Mouse (Mus musculus): ENCODE results near the gene Acadvl.
A peak's percentile ranks its signal among the peaks of the same experiment; 100 is the strongest.

Gene Acadvl

DNA sequence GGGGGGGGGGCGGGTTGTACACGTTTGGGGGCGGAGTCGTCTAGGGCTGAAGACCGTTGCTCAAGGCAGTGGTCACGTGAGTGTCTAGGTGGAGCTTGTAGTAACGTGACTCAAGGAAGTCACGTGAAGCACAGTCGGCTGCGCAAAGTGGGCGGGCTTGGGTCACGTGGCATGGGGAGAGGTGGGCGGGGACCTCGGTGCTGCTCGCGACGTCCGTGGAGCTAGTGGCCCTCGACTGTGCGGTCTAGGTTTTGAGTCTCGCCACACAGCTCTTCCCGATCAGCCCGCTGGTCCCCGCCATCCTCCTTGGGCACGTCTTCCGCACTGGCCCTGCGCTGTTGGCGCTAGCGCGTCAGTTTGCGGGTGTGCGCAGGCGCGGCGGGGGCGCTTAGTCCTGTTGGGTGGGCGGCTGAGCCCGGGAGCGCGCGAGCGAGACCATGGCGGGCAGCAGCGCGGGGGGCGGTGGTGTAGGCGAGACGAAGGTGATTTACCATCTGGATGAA is 14.8 kb downstream of the Acadvl start, which contains the start of gene Dvl2:
Gene Dvl2 (plus strand): TSS at position 200 of the 503 bp plus-strand sequence.
- DNase-seq: peak; percentile 97

GRCm38 (mm10) chr11:69999666-70000065 is 15.5 kb downstream of the Acadvl start:
- DNase-seq: no peak

- no peak for DNase-seq
Measured at GRCm38 (mm10) chr11:69998567-69999491, 16.4 kb downstream of the Acadvl start.

DNA sequence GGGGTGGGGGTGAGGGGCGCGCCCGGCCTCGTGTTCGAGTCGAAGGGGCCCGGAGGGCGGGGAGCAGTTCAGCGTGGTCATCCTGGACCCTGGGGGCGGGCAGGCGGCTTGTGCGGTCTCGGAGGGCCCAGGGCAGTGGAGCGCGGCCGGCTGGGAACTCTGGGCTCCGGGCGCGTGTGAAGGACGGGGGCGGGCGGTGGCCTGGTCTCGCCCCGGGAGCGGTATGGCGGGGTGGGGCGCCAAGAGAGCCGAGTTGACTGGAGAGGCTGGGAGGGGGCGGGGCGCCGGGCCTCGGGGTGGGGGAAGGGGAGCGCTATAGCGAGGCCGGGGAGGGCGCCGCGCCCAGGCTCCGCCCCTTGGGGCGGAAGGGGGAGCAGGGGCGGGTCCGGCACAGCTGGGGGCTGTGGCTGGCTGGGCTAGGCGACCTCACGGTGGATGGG is 18.1 kb downstream of the Acadvl start:
- peak; percentile 84 for DNase-seq

DNA sequence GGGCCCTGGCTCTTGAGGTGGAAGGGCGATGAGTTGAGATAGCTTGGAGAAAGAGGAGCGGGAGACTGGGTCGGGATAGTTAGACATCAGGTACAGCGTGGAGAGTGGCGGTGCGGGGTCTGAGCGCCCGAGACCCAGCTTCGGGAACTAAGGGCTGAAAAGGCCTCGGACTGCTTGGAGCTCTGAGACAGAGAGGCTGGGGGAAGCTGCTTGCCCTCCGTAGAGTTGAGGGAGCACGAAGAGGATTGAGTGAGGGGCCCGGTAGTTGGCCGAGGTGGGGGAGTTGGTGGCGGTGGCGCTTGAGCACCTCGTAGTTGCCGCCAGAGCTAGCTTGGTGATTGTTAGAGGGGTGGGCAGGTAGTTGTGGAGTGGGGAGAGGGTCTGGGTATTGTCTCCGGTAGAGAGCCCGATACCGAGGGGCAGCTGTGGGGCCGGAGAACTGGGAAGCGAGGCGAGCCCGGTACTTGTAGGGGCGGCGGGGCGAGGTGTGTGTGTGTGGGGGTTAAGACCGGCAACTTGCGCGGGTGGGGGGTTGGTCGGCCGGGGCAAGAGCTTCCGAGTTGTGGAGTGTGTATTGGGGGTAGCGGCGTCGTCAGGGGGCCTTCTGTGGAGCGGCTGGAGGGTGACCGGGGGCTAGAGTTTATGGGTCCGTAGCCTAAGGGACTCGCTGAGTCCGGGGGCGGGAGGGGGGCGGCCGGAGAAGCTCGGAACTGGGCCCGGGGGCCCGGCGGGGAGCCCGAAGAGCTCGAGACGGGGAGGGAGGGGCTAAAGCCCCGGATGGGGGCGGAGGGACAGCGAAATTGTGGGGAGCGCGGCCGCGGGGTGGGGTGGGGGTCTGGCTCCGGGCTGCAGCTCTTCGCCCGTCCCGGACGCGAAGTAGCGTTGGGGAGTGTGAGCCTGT is 18.8 kb downstream of the Acadvl start:
- DNase-seq: no peak

GRCm38 (mm10) chr11:69995391-69995960 is 19.7 kb downstream of the Acadvl start, which contains the start of gene Phf23:
Gene Phf23 (plus strand): TSS chr11:69995777.
- peak; percentile 99 for DNase-seq

DNA sequence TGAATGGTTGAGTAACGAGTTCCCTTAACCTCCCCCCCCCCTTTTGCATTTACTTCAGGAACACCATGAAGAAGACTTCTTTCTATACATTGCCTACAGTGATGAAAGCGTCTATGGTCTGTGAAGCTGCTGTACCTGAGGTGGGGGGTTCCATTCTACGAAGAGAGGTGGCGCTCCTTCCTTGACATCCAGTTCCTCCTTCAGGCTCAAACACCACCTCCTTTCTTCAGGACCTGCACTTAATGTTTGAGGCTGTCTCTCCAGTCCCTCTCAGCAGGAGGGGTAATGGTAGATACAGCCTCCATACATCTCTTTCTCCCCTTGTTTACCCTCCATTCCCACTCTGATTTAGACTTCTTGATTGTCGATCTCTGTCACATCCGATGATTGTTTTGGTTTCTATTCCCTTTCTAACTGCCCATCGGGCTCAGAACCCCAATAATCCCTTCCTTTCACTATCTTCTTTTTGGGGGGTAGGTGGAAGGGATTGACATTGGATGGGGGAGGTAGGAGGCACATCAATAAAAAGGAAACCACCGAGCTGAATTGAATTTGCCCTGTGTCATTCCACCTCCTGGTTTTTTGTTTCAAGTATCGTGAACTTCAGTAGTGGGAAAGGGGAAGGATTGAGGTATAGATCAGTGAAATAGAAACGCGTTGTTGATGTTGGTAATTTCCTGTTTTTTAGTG is 20.7 kb downstream of the Acadvl start:
- DNase-seq: no peak

GRCm38 (mm10) chr11:69992932-69993331 is 22.3 kb downstream of the Acadvl start:
- DNase-seq: no peak

DNA sequence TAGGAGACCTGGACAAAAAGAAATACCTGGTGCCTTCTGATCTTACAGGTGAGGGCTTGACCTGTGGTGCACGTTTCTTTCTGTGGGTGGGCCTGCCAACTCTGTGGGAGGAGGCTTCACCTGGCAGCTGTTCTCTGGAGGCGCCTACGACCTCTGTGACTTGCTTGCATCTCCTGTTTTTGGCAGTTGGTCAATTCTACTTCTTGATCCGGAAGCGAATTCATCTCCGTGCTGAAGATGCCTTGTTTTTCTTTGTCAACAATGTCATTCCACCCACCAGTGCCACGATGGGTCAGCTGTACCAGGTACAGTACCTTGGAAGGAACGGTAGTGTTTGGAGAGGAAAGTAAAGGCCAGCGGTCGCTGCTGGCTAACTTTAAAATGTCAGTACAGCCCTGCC is 22.8 kb downstream of the Acadvl start:
- no peak for DNase-seq

DNA sequence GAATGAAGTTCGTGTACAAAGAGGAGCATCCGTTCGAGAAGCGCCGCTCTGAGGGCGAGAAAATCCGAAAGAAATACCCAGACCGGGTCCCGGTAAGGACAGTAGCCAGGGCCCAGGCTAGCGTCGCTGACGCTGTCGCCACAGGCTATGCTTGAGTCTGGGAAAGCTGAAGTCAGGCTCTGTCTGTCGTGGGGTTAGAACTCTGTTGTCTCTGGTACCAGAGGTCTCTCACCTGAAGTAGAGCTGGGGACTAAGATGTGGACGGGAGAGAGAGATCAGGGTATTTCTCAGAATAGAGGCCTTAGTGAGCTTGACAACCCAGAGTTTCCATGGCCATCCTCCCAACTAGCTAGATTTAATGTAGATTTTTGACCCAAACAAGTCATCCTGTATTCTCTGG is 23.5 kb downstream of the Acadvl start:
- DNase-seq: no peak

DNA sequence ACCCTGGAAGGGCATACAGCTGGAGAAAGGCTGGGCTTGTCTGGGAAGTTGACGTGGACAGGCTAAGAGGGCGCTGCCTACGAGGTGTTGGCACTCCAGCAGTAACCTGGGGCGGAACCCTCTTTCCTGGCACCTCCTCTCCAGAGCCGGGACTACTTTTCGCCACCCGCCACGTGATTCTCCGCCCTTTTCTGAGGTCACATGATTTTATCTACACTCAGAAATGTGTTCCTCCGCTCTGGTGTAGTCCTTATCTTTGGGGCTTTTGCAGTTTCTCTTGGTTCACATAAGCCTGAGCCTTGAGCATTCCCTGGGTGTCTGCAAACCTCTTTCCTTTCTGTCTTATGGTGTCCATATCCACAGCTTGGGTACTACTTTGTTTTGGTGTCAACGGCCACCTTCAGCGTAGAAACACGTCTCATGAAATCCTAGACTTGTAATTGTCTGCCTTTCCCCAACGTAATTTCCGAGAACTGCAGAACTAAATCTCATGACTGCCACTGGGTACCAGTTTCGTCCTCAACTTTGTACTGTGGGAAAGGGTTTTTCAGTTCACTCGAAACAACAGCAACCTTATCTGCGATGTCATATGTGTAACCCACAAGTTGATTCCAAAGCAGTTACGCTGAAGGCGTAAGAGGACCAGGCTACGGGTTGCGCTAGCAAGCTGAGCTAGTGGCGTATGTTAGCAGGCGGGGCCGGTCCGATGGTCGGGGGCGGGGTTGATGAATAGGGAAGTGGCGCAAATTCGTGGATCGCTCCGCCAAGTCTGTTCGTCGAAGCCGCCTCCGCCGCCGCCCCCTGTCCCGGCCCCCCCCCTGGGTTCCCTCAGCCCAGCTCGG is 24.1 kb downstream of the Acadvl start, which contains the start of gene Gabarap:
Gene Gabarap (plus strand): TSS at position 294 of the 842 bp plus-strand sequence.
- peak; percentile 97 for DNase-seq

GRCm38 (mm10) chr11:69989949-69990348 is 25.3 kb downstream of the Acadvl start:
- DNase-seq: no peak

DNA sequence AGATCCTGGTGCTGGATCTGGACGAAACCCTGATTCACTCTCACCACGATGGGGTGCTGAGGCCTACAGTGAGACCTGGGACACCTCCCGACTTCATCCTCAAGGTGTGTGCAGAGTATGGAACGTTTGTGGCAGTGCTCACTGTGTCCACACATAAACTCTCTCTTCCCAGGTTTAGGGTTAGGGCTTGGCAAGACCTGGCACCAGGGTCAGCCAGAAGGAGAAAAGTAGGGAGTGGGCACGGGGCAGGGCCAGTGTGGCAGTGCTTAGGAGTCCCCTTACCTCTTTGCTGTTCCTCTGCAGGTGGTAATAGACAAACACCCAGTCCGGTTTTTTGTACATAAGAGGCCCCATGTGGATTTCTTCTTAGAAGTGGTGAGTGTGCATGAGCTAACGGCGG is 30.8 kb downstream of the Acadvl start:
- DNase-seq: no peak

- DNase-seq: no peak
Measured at GRCm38 (mm10) chr11:69983377-69983776, 31.8 kb downstream of the Acadvl start.

DNA sequence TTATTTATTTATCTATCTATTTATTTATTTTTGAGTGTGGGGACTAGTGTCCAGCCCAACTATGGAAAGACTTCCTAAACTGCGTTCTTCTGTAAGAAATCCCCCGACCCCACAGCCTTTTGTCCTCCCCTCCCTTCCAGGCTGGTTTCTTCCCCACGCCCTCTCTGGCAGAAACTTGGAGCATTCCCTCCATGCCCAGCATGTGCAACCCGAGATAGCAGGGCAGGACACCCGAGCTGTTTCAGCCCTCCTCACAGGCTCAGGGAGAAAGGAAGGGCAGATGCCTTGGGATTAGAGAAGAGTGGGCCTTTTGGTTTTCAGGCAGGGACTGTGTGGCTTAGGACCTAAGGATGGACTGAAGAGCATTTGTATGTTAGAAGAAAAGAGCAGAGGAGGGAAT is 32.3 kb downstream of the Acadvl start:
- no peak for DNase-seq

DNA sequence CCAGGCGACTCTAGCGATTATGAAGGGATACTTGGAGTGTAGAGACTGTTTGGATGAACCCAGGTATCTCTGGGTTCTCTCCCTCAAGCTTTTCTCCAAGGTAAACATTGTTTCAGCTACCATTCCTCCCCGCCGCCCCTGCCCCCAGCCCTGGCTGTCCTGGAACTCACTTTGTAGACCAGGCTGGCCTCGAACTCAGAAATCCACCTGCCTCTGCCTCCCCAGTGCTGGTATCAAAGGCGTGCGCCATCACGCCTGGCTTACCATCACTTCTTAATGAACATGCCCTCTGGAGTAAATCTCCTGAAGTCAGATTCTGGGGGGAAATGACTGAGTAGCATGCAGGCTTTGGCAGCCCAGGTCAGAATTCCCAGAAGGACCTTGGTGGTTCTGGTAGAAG is 33.0 kb downstream of the Acadvl start, which contains the start of gene Elp5:
Gene Elp5 (minus strand): TSS at position 293 of the 400 bp plus-strand sequence.
- DNase-seq: no peak

DNA sequence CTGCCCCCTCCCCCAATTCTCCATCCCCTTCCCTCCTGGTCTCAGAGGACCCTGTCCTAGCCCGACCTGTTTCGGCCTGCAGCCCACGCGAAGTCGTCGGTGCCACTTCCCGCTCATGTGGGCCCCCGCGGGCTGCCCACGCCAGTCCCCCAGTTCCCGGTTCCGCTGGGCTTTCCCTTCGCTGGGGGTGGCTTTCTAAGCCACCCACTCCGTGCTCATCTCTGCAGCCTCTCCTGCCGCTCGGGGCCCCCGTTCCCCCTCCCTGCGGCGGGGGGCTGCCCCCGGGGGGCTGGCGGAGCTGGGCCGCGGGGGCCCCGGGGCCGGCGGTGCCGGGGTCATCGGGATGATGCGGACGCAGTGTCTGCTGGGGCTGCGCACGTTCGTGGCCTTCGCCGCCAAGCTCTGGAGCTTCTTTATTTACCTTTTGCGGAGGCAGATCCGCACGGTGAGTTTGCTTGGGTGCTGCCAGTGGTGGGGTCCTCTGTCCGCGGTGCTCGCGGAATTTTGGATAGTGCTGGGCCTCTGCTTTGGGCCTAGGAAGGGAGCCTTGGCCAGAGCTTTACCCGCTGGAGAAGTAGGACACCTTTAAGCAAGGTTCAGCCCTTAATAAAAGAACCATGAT is 34.0 kb downstream of the Acadvl start, which contains the start of gene Ctdnep1:
Gene Ctdnep1 (plus strand): TSS at position 16 of the 622 bp plus-strand sequence.
- DNase-seq: no peak

GRCm38 (mm10) chr11:69980196-69981140 is 34.7 kb downstream of the Acadvl start:
- DNase-seq: peak; percentile 98

- DNase-seq: no peak
Measured at GRCm38 (mm10) chr11:69979827-69980195, 35.4 kb downstream of the Acadvl start.

Data from layer of hippocampus, adult 9-11 months (tissue).